Mouse (Mus musculus) neural tube, embryonic 12.5 days (tissue): ENCODE data around the gene Olfr1276. TPM values are rescaled to one million over a fixed set of nuclear protein-coding genes. Genes with fewer than 3 reads are reported as not detected.

Experiments
- ATAC-seq: fragments of 200-750 bp; cut with Nextera tagmentation; 2 replicates; pipeline ENCODE4 v1.8.0; 2017; ENCODE audit warnings: low read depth, mild to moderate bottlenecking, moderate TSS enrichment, moderate library complexity; ENCODE audit not compliant: low FRiP score
- H3K27ac ChIP-seq: fragments of 300-500 bp; sonication (generic); 2 replicates; pipeline ENCODE4 v1.5.1; 2016
- H3K27me3 ChIP-seq: fragments of 300-500 bp; sonication (generic); replicated peaks from 2 replicates; pipeline ENCODE4 v1.6.1; 2016; ENCODE audit warnings: mild to moderate bottlenecking
- H3K36me3 ChIP-seq: fragments of 300-500 bp; sonication (generic); 2 replicates; pipeline ENCODE4 v1.6.1; 2016; ENCODE audit warnings: mild to moderate bottlenecking
- H3K4me1 ChIP-seq: fragments of 300-500 bp; sonication (generic); 2 replicates; pipeline ENCODE4 v1.6.1; 2016
- H3K4me2 ChIP-seq: fragments of 300-500 bp; sonication (generic); replicated peaks from 2 replicates; pipeline ENCODE4 v1.6.1; 2016; ENCODE audit warnings: mild to moderate bottlenecking
- H3K4me3 ChIP-seq: fragments of 300-500 bp; sonication (generic); 2 replicates; pipeline ENCODE4 v1.5.1; 2016
- H3K9ac ChIP-seq: fragments of 300-500 bp; sonication (generic); 2 replicates; pipeline ENCODE4 v1.6.1; 2016; ENCODE audit warnings: mild to moderate bottlenecking
- H3K9me3 ChIP-seq: fragments of 300-500 bp; sonication (generic); 2 replicates; pipeline ENCODE4 v1.6.1; 2016; ENCODE audit warnings: mild to moderate bottlenecking
- WGBS: fragments of 180-500 bp; shearing (Covaris S2); methylation state at CpG from one replicate; pipeline ENCODE4 v1.1.7; 2016; 5-methylcytosine and 5-hydroxymethylcytosine counted together
- polyA plus RNA-seq: library from polyadenylated mRNA; unstranded; fragments of >200 nt; fragmentation: Nextera tagmentation; extraction: Ambion mirVana; gene quantifications from 2 replicates; pipeline ENCODE4 v1.2.1, GENCODE M21; 2016

Olfr1276 gene
- polyA plus RNA-seq, result not detected in 2 replicates

- Histone ChIP-seq H3K36me3 (no peaks in the 10 kb centered on the region), H3K27me3 (no peaks in the 10 kb centered on the region), H3K9me3 (no peaks in the 10 kb centered on the region), H3K27ac (no peak within 1 kb of the TSS), H3K4me2 (no peak within 1 kb of the TSS), H3K9ac (no peak within 1 kb of the TSS), H3K4me1 (no peaks in the 10 kb centered on the region), H3K4me3 (no peak within 1 kb of the TSS)
- ATAC-seq, result no peak
These were observed at the start of gene Olfr1276 for GRCm38 (mm10) chr2:111254216-111254615. Gene Olfr1276 (plus strand): TSS chr2:111254516.

- H3K9me3 ChIP-seq, result no peaks in the 10 kb centered on the region
- 88% methylated on average over 6 of the region's 6 CpGs for WGBS
- H3K4me1 ChIP-seq, result no peaks in the 10 kb centered on the region
- no peak for ATAC-seq
- H3K36me3 ChIP-seq, result no peaks in the 10 kb centered on the region
- no peaks in the 10 kb centered on the region for H3K27me3 ChIP-seq
- H3K4me2 ChIP-seq, result no peak within 1 kb of the TSS
- no peak within 1 kb of the TSS for H3K4me3 ChIP-seq
- H3K9ac ChIP-seq, result no peak within 1 kb of the TSS
- H3K27ac ChIP-seq, result no peak within 1 kb of the TSS
These were observed 24.8 kb upstream of the Olfr1276 start, which contains the start of gene 4930430A15Rik for GRCm38 (mm10) chr2:111229502-111229901. Gene 4930430A15Rik (minus strand): TSS chr2:111229602.

GRCm38 (mm10) chr2:111235186-111235585, 19.1 kb upstream of the Olfr1276 start, which contains the start of gene Olfr1275:
Gene Olfr1275 (minus strand): TSS chr2:111235286.
- Histone ChIP-seq H3K27ac (no peak within 1 kb of the TSS), H3K27me3 (no peaks in the 10 kb centered on the region), H3K4me2 (no peak within 1 kb of the TSS), H3K36me3 (no peaks in the 10 kb centered on the region), H3K9ac (no peak within 1 kb of the TSS), H3K4me3 (no peak within 1 kb of the TSS), H3K4me1 (no peaks in the 10 kb centered on the region), H3K9me3 (no peaks in the 10 kb centered on the region)
- 79% methylated on average over 1 of the region's 1 CpGs for WGBS
- no peak for ATAC-seq

- Histone ChIP-seq H3K36me3 (no peaks in the 10 kb centered on the region), H3K27me3 (no peaks in the 10 kb centered on the region), H3K9me3 (no peaks in the 10 kb centered on the region), H3K4me3 (no peak within 1 kb of the TSS), H3K27ac (no peak within 1 kb of the TSS), H3K4me2 (no peak within 1 kb of the TSS), H3K4me1 (no peaks in the 10 kb centered on the region), H3K9ac (no peak within 1 kb of the TSS)
- WGBS, result 80% methylated on average over 2 of the region's 2 CpGs
- ATAC-seq, result no peak
These were observed 19.7 kb downstream of the Olfr1276 start, which contains the start of gene Olfr1277 for GRCm38 (mm10) chr2:111274006-111274405. Gene Olfr1277 (minus strand): TSS chr2:111274106.

- Histone ChIP-seq H3K36me3 (no peaks in the 10 kb centered on the region), H3K9ac (no peak within 1 kb of the TSS), H3K4me3 (no peak within 1 kb of the TSS), H3K9me3 (no peaks in the 10 kb centered on the region), H3K27ac (no peak within 1 kb of the TSS), H3K27me3 (no peaks in the 10 kb centered on the region), H3K4me1 (no peaks in the 10 kb centered on the region), H3K4me2 (no peak within 1 kb of the TSS)
- ATAC-seq, result no peak
These were observed 35.5 kb downstream of the Olfr1276 start, which contains the start of gene Olfr1278 for GRCm38 (mm10) chr2:111289836-111290235. Gene Olfr1278 (plus strand): TSS chr2:111290136.

GRCm38 (mm10) chr2:111298541-111298940, 44.2 kb downstream of the Olfr1276 start:
- H3K36me3 ChIP-seq, result no peaks in the 10 kb centered on the region
- H3K4me3 ChIP-seq, result no peak overlapping the region
- no peaks in the 10 kb centered on the region for H3K4me1 ChIP-seq
- no peaks in the 10 kb centered on the region for H3K27me3 ChIP-seq
- no peak for ATAC-seq
- H3K27ac ChIP-seq, result no peak overlapping the region
- H3K9me3 ChIP-seq, result no peaks in the 10 kb centered on the region
- no peak overlapping the region for H3K9ac ChIP-seq
- no peak overlapping the region for H3K4me2 ChIP-seq

GRCm38 (mm10) chr2:111300374-111300773, 46.1 kb downstream of the Olfr1276 start, which contains the start of gene Olfr1279:
Gene Olfr1279 (plus strand): TSS chr2:111300635.
- no peaks in the 10 kb centered on the region for H3K27me3 ChIP-seq
- ATAC-seq, result no peak
- H3K36me3 ChIP-seq, result no peaks in the 10 kb centered on the region
- no peak within 1 kb of the TSS for H3K9ac ChIP-seq
- no peak within 1 kb of the TSS for H3K4me3 ChIP-seq
- H3K4me1 ChIP-seq, result no peaks in the 10 kb centered on the region
- H3K9me3 ChIP-seq, result no peaks in the 10 kb centered on the region
- H3K4me2 ChIP-seq, result no peak within 1 kb of the TSS
- H3K27ac ChIP-seq, result no peak within 1 kb of the TSS

Other genes starting within 250 kb of the Olfr1276 start
- not detected in 2 replicates for gene Gm13941, start 148.5 kb upstream of the Olfr1276 start, polyA plus RNA-seq
- gene Gm15130, start 101.6 kb upstream of the Olfr1276 start, polyA plus RNA-seq, result not detected in 2 replicates
- not detected in 2 replicates for gene 4930430A15Rik, start 24.9 kb upstream of the Olfr1276 start, polyA plus RNA-seq
- gene Olfr1275, start 19.2 kb upstream of the Olfr1276 start, polyA plus RNA-seq, result not detected in 2 replicates
- gene Olfr1277, start 19.6 kb downstream of the Olfr1276 start, polyA plus RNA-seq, result not detected in 2 replicates
- gene Olfr1278, start 35.6 kb downstream of the Olfr1276 start, polyA plus RNA-seq, result not detected in 2 replicates
- not detected in 2 replicates for gene Olfr1279, start 46.1 kb downstream of the Olfr1276 start, polyA plus RNA-seq
- gene Olfr1280, start 59.5 kb downstream of the Olfr1276 start, polyA plus RNA-seq, result not detected in 2 replicates
- not detected in 2 replicates for gene Olfr1281, start 72.0 kb downstream of the Olfr1276 start, polyA plus RNA-seq
- not detected in 2 replicates for gene Olfr1282, start 81.6 kb downstream of the Olfr1276 start, polyA plus RNA-seq
- gene Olfr1283, start 112.3 kb downstream of the Olfr1276 start, polyA plus RNA-seq, result not detected in 2 replicates
- gene Olfr1284, start 121.0 kb downstream of the Olfr1276 start, polyA plus RNA-seq, result not detected in 2 replicates
- not detected in 2 replicates for gene Olfr1286, start 168.6 kb downstream of the Olfr1276 start, polyA plus RNA-seq
- not detected in 2 replicates for gene Olfr1287, start 194.6 kb downstream of the Olfr1276 start, polyA plus RNA-seq
- not detected in 2 replicates for gene Olfr1288, start 219.6 kb downstream of the Olfr1276 start, polyA plus RNA-seq
- not detected in 2 replicates for gene Olfr1289, start 226.3 kb downstream of the Olfr1276 start, polyA plus RNA-seq
- not detected in 2 replicates for gene Olfr1290, start 239.3 kb downstream of the Olfr1276 start, polyA plus RNA-seq
- not detected in 2 replicates for gene Olfr1291-ps1, start 242.7 kb downstream of the Olfr1276 start, polyA plus RNA-seq